Mouse (Mus musculus) liver, adult 2 months (tissue): ENCODE data around the gene Aaas.

Source experiments
- CTCF ChIP-seq: fragments of 200-500 bp; IDR thresholded peaks from 2 replicates; pipeline ENCODE4 v1.5.1; 2011; ENCODE audit warnings: low read depth, low read length, control low read depth
- POLR2A ChIP-seq: fragments of 200-500 bp; IDR thresholded peaks from 2 replicates; pipeline ENCODE4 v1.6.1; 2011; ENCODE audit warnings: low read length, control low read depth; ENCODE audit not compliant: insufficient read depth; ENCODE audit errors: extremely low read depth

DNA sequence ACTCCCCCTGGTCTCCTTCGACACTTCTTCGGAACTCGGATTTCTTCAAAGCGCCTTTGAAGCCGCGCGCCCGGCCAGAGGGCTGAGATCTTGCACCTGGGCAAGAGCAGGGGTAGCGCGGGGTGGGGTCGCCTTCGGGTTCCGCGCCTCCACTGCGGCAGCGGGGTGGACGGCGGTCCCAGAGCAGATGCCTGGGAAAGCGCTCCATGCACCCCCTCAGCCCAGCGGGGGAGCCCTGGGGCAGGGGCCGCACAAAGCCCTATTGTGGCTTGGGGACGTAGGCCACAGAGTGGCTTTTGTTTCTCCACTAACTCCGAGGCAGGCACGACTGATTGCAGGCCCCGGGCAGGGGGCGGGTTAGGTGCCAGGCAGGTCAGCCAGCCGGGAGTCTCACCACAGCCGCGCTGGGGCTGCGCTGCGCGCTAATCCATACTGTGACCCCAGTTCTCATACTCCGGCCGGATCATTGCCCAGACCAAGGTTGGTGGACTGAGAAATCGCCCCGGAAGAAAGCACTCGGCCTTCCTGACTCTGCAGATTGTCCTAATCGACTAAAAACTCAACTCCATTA is 5.4 kb upstream of the Aaas start:
- no peak for TF ChIP-seq POLR2A
- no peak for TF ChIP-seq CTCF
